Mouse (Mus musculus) ES-E14 (cell line): ENCODE data around the gene Krt9.

Source experiments
- CHD2 ChIP-seq: IDR thresholded peaks from 2 replicates; pipeline ENCODE4 v1.6.1; 2014; ENCODE audit warnings: mild to moderate bottlenecking, low read depth, low read length, inconsistent platforms
- ZNF384 ChIP-seq: IDR thresholded peaks from 2 replicates; pipeline ENCODE4 v1.6.1; 2012; ENCODE audit warnings: low read depth, low read length, inconsistent platforms

- TF ChIP-seq CHD2 (no peak), ZNF384 (no peak)
Observed at GRCm38 (mm10) chr11:100145858-100146560, 47.0 kb downstream of the Krt9 start.
